Mouse (Mus musculus) right cerebral cortex, postnatal 36 days (tissue): ENCODE measurements around the gene Ceacam2.
"Not testable (repeated sequence)": the region's sequence is repeated elsewhere in the genome, so short reads cannot be mapped to it uniquely, and the experiment has no call there.

Experiments
- DNase-seq, 2 experiments: peaks; one replicate each; pipeline ENCODE4 v3.0.0; 2022; ENCODE audit warnings: low spot score in 2 of 2, mixed read lengths in 1 of 2

Gene Ceacam2

GRCm38 (mm10) chr7:25539376-25539907, at the start of gene Ceacam2:
Gene Ceacam2, minus strand, starts transcription at chr7:25539857.
- not testable (repeated sequence) for DNase-seq

- no peak for DNase-seq
These were observed 45.9 kb upstream of the Ceacam2 start for GRCm38 (mm10) chr7:25585351-25586204.

GRCm38 (mm10) chr7:25584651-25585050, 45.0 kb upstream of the Ceacam2 start:
- DNase-seq = no peak

- no peak for DNase-seq
These were observed 42.7 kb upstream of the Ceacam2 start for GRCm38 (mm10) chr7:25582301-25582810.

- no peak for DNase-seq
These were observed 39.8 kb upstream of the Ceacam2 start for GRCm38 (mm10) chr7:25579441-25579840.

GRCm38 (mm10) chr7:25576793-25577437, 37.3 kb upstream of the Ceacam2 start:
- DNase-seq = not testable (repeated sequence)

- not testable (repeated sequence) for DNase-seq
These were observed 36.7 kb upstream of the Ceacam2 start for GRCm38 (mm10) chr7:25576308-25576707.

- DNase-seq = no peak
These were observed 36.2 kb upstream of the Ceacam2 start for GRCm38 (mm10) chr7:25575870-25576269.

GRCm38 (mm10) chr7:25575105-25575504, 35.4 kb upstream of the Ceacam2 start:
- no peak for DNase-seq

GRCm38 (mm10) chr7:25573806-25574205, 34.1 kb upstream of the Ceacam2 start:
- DNase-seq = not testable (repeated sequence)

- DNase-seq = no peak
These were observed 29.1 kb upstream of the Ceacam2 start for GRCm38 (mm10) chr7:25568721-25569120.

GRCm38 (mm10) chr7:25541464-25541863, 1.8 kb upstream of the Ceacam2 start:
- DNase-seq = not testable (repeated sequence)

GRCm38 (mm10) chr7:25539954-25540353, 297 bp upstream of the Ceacam2 start:
- not testable (repeated sequence) for DNase-seq

GRCm38 (mm10) chr7:25530837-25531236, 8.8 kb downstream of the Ceacam2 start:
- DNase-seq = no peak

GRCm38 (mm10) chr7:25516070-25516777, 23.4 kb downstream of the Ceacam2 start:
- not testable (repeated sequence) for DNase-seq

- DNase-seq = not testable (repeated sequence)
These were observed 24.0 kb downstream of the Ceacam2 start for GRCm38 (mm10) chr7:25515667-25516066.

- no peak for DNase-seq
These were observed 29.7 kb downstream of the Ceacam2 start for GRCm38 (mm10) chr7:25509925-25510324.

GRCm38 (mm10) chr7:25494649-25495048, 45.0 kb downstream of the Ceacam2 start:
- DNase-seq = no peak

- not testable (repeated sequence) for DNase-seq
These were observed 49.0 kb downstream of the Ceacam2 start for GRCm38 (mm10) chr7:25490698-25491097.

- DNase-seq = not testable (repeated sequence)
These were observed 50.3 kb downstream of the Ceacam2 start for GRCm38 (mm10) chr7:25489382-25489781.

GRCm38 (mm10) chr7:25486186-25486585, 53.5 kb downstream of the Ceacam2 start:
- DNase-seq = peak in 1 of 2 experiments; percentile 6

GRCm38 (mm10) chr7:25485061-25485460, 54.6 kb downstream of the Ceacam2 start:
- DNase-seq = no peak
